29 mouse cellular contexts compared by ENCODE assay signal in genomic region chr3:51638260-51638659, GRCm38 (mm10). TPM values are rescaled to one million over a fixed set of nuclear protein-coding genes. Genes with fewer than 3 reads are reported as not detected.
DNase-seq lines count a peak whose midpoint lies in the region; ATAC-seq and TF ChIP-seq lines count a peak whose summit lies in the region.
"Had no signal": no experiment of that assay in that cellular context is flagged by ENCODE, and none has a peak within 500 bp of the region (broad histone marks: within the 10 kb centered on the region; RNA-seq: fewer than 3 reads in every experiment).

No protein-coding gene starts in this region.

- peak; percentile 66; the same call in 1 of the 2 replicates for ATAC-seq in liver, embryonic 14.5 days (ENCODE audit: insufficient read depth)
- no peak; the same call in 1 of the 2 replicates for ATAC-seq in liver, embryonic 12.5 days
- ATAC-seq in liver, postnatal 0 days, result no peak
- ATAC-seq: activated CD4-positive, CD25-positive, alpha-beta regulatory T cell, adult 4 months; forebrain, embryonic 14.5 days; forebrain, postnatal 0 days; hindbrain, embryonic 16.5 days had no signal

- no peak overlapping the region for H3K4me3 ChIP-seq in liver, embryonic 14.5 days (ENCODE audit: insufficient read depth in 1 of 2, low read depth in 2 of 2, low read length in 2 of 2)
- H3K4me3 ChIP-seq in liver, embryonic 12.5 days, result no peak overlapping the region
- H3K4me3 ChIP-seq in MEL (ENCODE audit: control insufficient read depth in 1 of 2, insufficient read depth in 1 of 2, low read depth in 2 of 2, low read length in 2 of 2), result no peak overlapping the region
- no peak overlapping the region for H3K4me3 ChIP-seq in liver, postnatal 0 days (ENCODE audit: low read depth, low read length)
- H3K4me3 ChIP-seq: embryonic facial prominence, embryonic 12.5 days; embryonic facial prominence, embryonic 15.5 days; gastrocnemius, adult 2 months; heart, embryonic 12.5 days; heart, embryonic 15.5 days; hindbrain, embryonic 10.5 days; hindbrain, embryonic 13.5 days had no signal

- peak; percentile 54 for TF ChIP-seq EP300 in liver, embryonic 14.5 days (IDR thresholded peaks at IDR 0.05; ENCODE audit: low read depth)
- peak; percentile 39 to 67; a peak in 2 of 4 replicates for TF ChIP-seq EP300 in MEL (IDR thresholded peaks at IDR 0.05; ENCODE audit: low read depth in 1 of 2, low read length in 2 of 2)
- TF ChIP-seq EP300 in liver, postnatal 0 days (IDR thresholded peaks at IDR 0.05; ENCODE audit: low read depth), result peak; percentile 63; the same call in 1 of the 2 replicates

- no peak for TF ChIP-seq CTCF in liver, embryonic 14.5 days (IDR thresholded peaks at IDR 0.05; ENCODE audit: low read depth)
- TF ChIP-seq CTCF in MEL (IDR thresholded peaks at IDR 0.05 in 2 of 3, conservative IDR thresholded peaks at IDR 0.05 in 1 of 3; ENCODE audit: control insufficient read depth in 1 of 3, insufficient read depth in 1 of 3, low read depth in 2 of 3, low read length in 3 of 3, poor library complexity in 1 of 3, severe bottlenecking in 1 of 3), result no peak
- no peak for TF ChIP-seq CTCF in liver, postnatal 0 days (IDR thresholded peaks at IDR 0.05; ENCODE audit: low read depth)

- peaks cover 3% of the 10 kb centered on the region for H3K9me3 ChIP-seq in liver, embryonic 14.5 days (ENCODE audit: control insufficient read depth, low read length)
- H3K9me3 ChIP-seq in liver, embryonic 12.5 days (replicated peaks), result no peaks in the 10 kb centered on the region
- no peaks in the 10 kb centered on the region for H3K9me3 ChIP-seq in MEL (replicated peaks; ENCODE audit: insufficient read depth, low read length)
- 0 out of 2 replicates have a peak, but pooled peaks cover 3% of the 10 kb centered on the region for H3K9me3 ChIP-seq in liver, postnatal 0 days (ENCODE audit: low read length)
- H3K9me3 ChIP-seq: embryonic facial prominence, embryonic 12.5 days; embryonic facial prominence, embryonic 15.5 days; heart, embryonic 15.5 days; hindbrain, embryonic 13.5 days had no signal

- WGBS in liver, embryonic 14.5 days (ENCODE audit: insufficient replicate concordance), result 33% methylated on average over 6 of the region's 6 CpGs
- 63% methylated on average over 6 of the region's 6 CpGs for WGBS in liver, embryonic 12.5 days (ENCODE audit: insufficient replicate concordance)
- WGBS in liver, postnatal 0 days (ENCODE audit: insufficient replicate concordance), result 58% methylated on average over 6 of the region's 6 CpGs

- H3K4me2 ChIP-seq in liver, embryonic 14.5 days (ENCODE audit: low read depth), result no peak overlapping the region
- H3K4me2 ChIP-seq in liver, embryonic 12.5 days, result no peak overlapping the region
- H3K4me2 ChIP-seq in liver, postnatal 0 days (ENCODE audit: low read depth, low read length), result no peak overlapping the region
- H3K4me2 ChIP-seq: embryonic facial prominence, embryonic 12.5 days; embryonic facial prominence, embryonic 15.5 days; heart, embryonic 12.5 days; heart, embryonic 15.5 days; hindbrain, embryonic 13.5 days had no signal

- peaks cover 0 to 4% of the 10 kb centered on the region in 2 experiments; a peak in 1 of 4 replicates for H3K4me1 ChIP-seq in liver, embryonic 14.5 days (replicated peaks; ENCODE audit: control insufficient read depth in 2 of 2, insufficient read depth in 2 of 2, low read length in 1 of 2)
- no peaks in the 10 kb centered on the region for H3K4me1 ChIP-seq in liver, embryonic 12.5 days
- H3K4me1 ChIP-seq in MEL (ENCODE audit: control insufficient read depth in 1 of 2, insufficient read depth in 2 of 2, low read length in 2 of 2), result peaks cover 16 to 27% of the 10 kb centered on the region in 2 experiments
- no peaks in the 10 kb centered on the region for H3K4me1 ChIP-seq in liver, postnatal 0 days (ENCODE audit: insufficient read depth)
- H3K4me1 ChIP-seq: embryonic facial prominence, embryonic 12.5 days; embryonic facial prominence, embryonic 15.5 days; heart, embryonic 15.5 days had no signal

- H3K9ac ChIP-seq in liver, embryonic 14.5 days (replicated peaks), result no peak overlapping the region
- H3K9ac ChIP-seq in liver, embryonic 12.5 days, result no peak overlapping the region
- no peak overlapping the region for H3K9ac ChIP-seq in MEL (ENCODE audit: control insufficient read depth, low read depth, low read length, poor library complexity, severe bottlenecking)
- H3K9ac ChIP-seq in liver, postnatal 0 days (replicated peaks), result no peak overlapping the region
- H3K9ac ChIP-seq: embryonic facial prominence, embryonic 12.5 days; embryonic facial prominence, embryonic 15.5 days; forebrain, postnatal 0 days; heart, embryonic 12.5 days; heart, embryonic 15.5 days; hindbrain, embryonic 13.5 days had no signal

- no peak for TF ChIP-seq RAD21 in MEL (IDR thresholded peaks at IDR 0.05; ENCODE audit: low read depth, low read length)

- no peaks in the 10 kb centered on the region for H3K27me3 ChIP-seq in liver, embryonic 14.5 days (ENCODE audit: control insufficient read depth, insufficient read depth, low read length)
- H3K27me3 ChIP-seq in liver, embryonic 12.5 days (replicated peaks), result no peaks in the 10 kb centered on the region
- no peaks in the 10 kb centered on the region for H3K27me3 ChIP-seq in MEL (ENCODE audit: control insufficient read depth in 1 of 2, insufficient read depth in 2 of 2, low read length in 2 of 2)
- no peaks in the 10 kb centered on the region for H3K27me3 ChIP-seq in liver, postnatal 0 days (ENCODE audit: insufficient read depth, low read length)
- H3K27me3 ChIP-seq: CH12.LX; embryonic facial prominence, embryonic 12.5 days; embryonic facial prominence, embryonic 15.5 days; heart, embryonic 12.5 days; heart, embryonic 15.5 days; hindbrain, embryonic 13.5 days had no signal

- TF ChIP-seq POLR2A in MEL (IDR thresholded peaks at IDR 0.05; ENCODE audit: control insufficient read depth in 1 of 2, insufficient read depth in 1 of 2, low read depth in 1 of 2, low read length in 2 of 2, poor library complexity in 1 of 2), result no peak

- no peak for DNase-seq in liver, embryonic 14.5 days (ENCODE audit: low read depth in 3 of 3, low spot score in 3 of 3)
- DNase-seq in MEL (ENCODE audit: low read depth, low spot score), result peak; percentile 20
- no peak for DNase-seq in liver, postnatal 0 days
- DNase-seq in spleen, postnatal 10 days (ENCODE audit: low spot score in 2 of 2), result no peak
- DNase-seq in layer of hippocampus, postnatal 25 days (ENCODE audit: extremely low spot score in 1 of 2, low spot score in 1 of 2), result no peak
- no peak for DNase-seq in lung, postnatal 4 days
- DNase-seq: adrenal gland, adult 8-10 months; adrenal gland, postnatal 25 days; B cell, adult 2 months; cerebellum, adult 18-20 months; cerebellum, adult 9-10 months; cerebellum, postnatal 14 days; forebrain, postnatal 0 days; gastrocnemius, adult 2 months; gastrocnemius, postnatal 14 days; heart, adult 18-20 months; heart, postnatal 10 days; heart, postnatal 36 days had no signal

- no peak overlapping the region for H3K27ac ChIP-seq in liver, embryonic 14.5 days
- H3K27ac ChIP-seq in liver, embryonic 12.5 days, result no peak overlapping the region
- H3K27ac ChIP-seq in MEL (ENCODE audit: control insufficient read depth, low read depth, low read length), result no peak overlapping the region
- H3K27ac ChIP-seq in liver, postnatal 0 days (ENCODE audit: low read depth), result no peak overlapping the region
- H3K27ac ChIP-seq: embryonic facial prominence, embryonic 12.5 days; embryonic facial prominence, embryonic 15.5 days; gastrocnemius, adult 2 months; heart, embryonic 15.5 days; hindbrain, embryonic 10.5 days; hindbrain, embryonic 13.5 days had no signal

- H3K36me3 ChIP-seq in liver, embryonic 14.5 days (replicated peaks; ENCODE audit: control insufficient read depth, insufficient read depth, low read depth), result no peaks in the 10 kb centered on the region
- H3K36me3 ChIP-seq in liver, embryonic 12.5 days, result no peaks in the 10 kb centered on the region
- peaks cover 0 to 24% of the 10 kb centered on the region in 2 experiments; a peak in 2 of 4 replicates for H3K36me3 ChIP-seq in MEL (ENCODE audit: control insufficient read depth in 1 of 2, insufficient read depth in 2 of 2, low read length in 2 of 2)
- H3K36me3 ChIP-seq in liver, postnatal 0 days (replicated peaks; ENCODE audit: insufficient read depth, low read length), result no peaks in the 10 kb centered on the region
- H3K36me3 ChIP-seq: embryonic facial prominence, embryonic 12.5 days; embryonic facial prominence, embryonic 15.5 days; heart, embryonic 12.5 days; heart, embryonic 15.5 days; hindbrain, embryonic 10.5 days; hindbrain, embryonic 13.5 days had no signal

- no peaks in the 10 kb centered on the region for H3K79me2 ChIP-seq in MEL (ENCODE audit: control insufficient read depth, insufficient read depth, low read length, poor library complexity)

TF ChIP-seq in MEL, 35 proteins besides CTCF, POLR2A, EP300 and RAD21:
- no peak for TF ChIP-seq MYC (IDR thresholded peaks at IDR 0.05; ENCODE audit: low read depth, low read length)
- no peak for TF ChIP-seq SMC3 (IDR thresholded peaks at IDR 0.05; ENCODE audit: low read depth, low read length)
- no peak for TF ChIP-seq USF2 (IDR thresholded peaks at IDR 0.05; ENCODE audit: borderline replicate concordance in 1 of 2, insufficient read depth in 1 of 2, low read depth in 1 of 2, low read length in 2 of 2)
- TF ChIP-seq CHD1 (IDR thresholded peaks at IDR 0.05; ENCODE audit: low read depth, low read length), result no peak
- no peak for TF ChIP-seq MAFK (IDR thresholded peaks at IDR 0.05; ENCODE audit: borderline replicate concordance, low read depth, low read length)
- peak; percentile 70 for TF ChIP-seq TCF12 (IDR thresholded peaks at IDR 0.05; ENCODE audit: low read depth, low read length)
- peak; percentile 61; the same call in 1 of the 2 replicates for TF ChIP-seq ETS1 (IDR thresholded peaks at IDR 0.05; ENCODE audit: low read depth, low read length)
- TF ChIP-seq MYB (IDR thresholded peaks at IDR 0.05; ENCODE audit: low read depth, low read length), result no peak
- peak; percentile 26; the same call in 1 of the 2 replicates for TF ChIP-seq RCOR1 (IDR thresholded peaks at IDR 0.05; ENCODE audit: low read depth, low read length)
- TF ChIP-seq GABPA (IDR thresholded peaks at IDR 0.05; ENCODE audit: low read depth, low read length), result no peak
- TF ChIP-seq GATA1 (IDR thresholded peaks at IDR 0.05; ENCODE audit: low read depth, low read length), result peak; percentile 21; the same call in 1 of the 2 replicates
- no peak for TF ChIP-seq ZNF384 (IDR thresholded peaks at IDR 0.05; ENCODE audit: low read depth, low read length)

RNA-seq across cellular contexts. Expression of gene Mgst2, which starts 21.9 kb away (rescaled TPM):
- 2.8 and 3.6 TPM in 2 replicates for polyA plus RNA-seq in liver, embryonic 14.5 days (2012; rRNA removed)
- polyA plus RNA-seq in liver, embryonic 14.5 days (2014; fragmentation: Nextera tagmentation; extraction: Ambion mirVana), result 19.0 and 20.8 TPM in 2 replicates
- polyA plus RNA-seq in liver, embryonic 12.5 days (2016; fragmentation: Nextera tagmentation; extraction: Ambion mirVana), result 14.7 and 16.5 TPM in 2 replicates
- 0.69 and 1.0 TPM in 2 replicates for total RNA-seq in MEL (2012; rRNA removed)
- polyA plus RNA-seq in MEL (2012; ENCODE audit: insufficient read depth in 1 of 2, insufficient read length in 2 of 2, low read depth in 1 of 2, low replicate concordance in 2 of 2, missing spikeins in 1 of 2), result 1 to 10 TPM in 1 of 2 experiments, not detected in 1; 3.1 TPM
- polyA plus RNA-seq in liver, postnatal 0 days (2015; fragmentation: Nextera tagmentation; extraction: Ambion mirVana), result 36.8 TPM in 2 replicates
- total RNA-seq in layer of hippocampus, postnatal 25 days (2021), result not detected
- total RNA-seq: forebrain, postnatal 0 days had no signal
- polyA plus RNA-seq: forebrain, embryonic 14.5 days; hindbrain, embryonic 10.5 days had no signal
